Mouse (Mus musculus): ENCODE measurements around the gene Rock2.

Gene Rock2

GRCm38 (mm10) chr12:16985778-16986177 is 91.1 kb downstream of the Rock2 start:
- in situ Hi-C loops (cut with MboI; ENCODE audit: unreplicated experiment in 2 of 2) = loop anchor here in 1 of 2 experiments (25.0 kb wide), 1 partner anchor 548 kb away; no protein-coding TSS in a partner anchor

GRCm38 (mm10) chr12:16991376-16991775 is 96.7 kb downstream of the Rock2 start:
- in situ Hi-C loops (cut with MboI; ENCODE audit: unreplicated experiment in 2 of 2) = loop anchor here in 1 of 2 experiments (25.0 kb wide), 1 partner anchor 554 kb away; no protein-coding TSS in a partner anchor

GRCm38 (mm10) chr12:16992355-16992754 is 97.7 kb downstream of the Rock2 start:
- in situ Hi-C loops (cut with MboI; ENCODE audit: unreplicated experiment in 2 of 2) = loop anchor here in 1 of 2 experiments (25.0 kb wide), 1 partner anchor 555 kb away; no protein-coding TSS in a partner anchor

- in situ Hi-C loops (cut with MboI; ENCODE audit: unreplicated experiment in 2 of 2) = loop anchor here in 1 of 2 experiments (25.0 kb wide), 1 partner anchor 557 kb away; no protein-coding TSS in a partner anchor
Observed at GRCm38 (mm10) chr12:16994291-16994690, 99.6 kb downstream of the Rock2 start.

GRCm38 (mm10) chr12:16996281-16996680 is 101.6 kb downstream of the Rock2 start:
- in situ Hi-C loops (cut with MboI; ENCODE audit: unreplicated experiment in 2 of 2) = loop anchor here in 1 of 2 experiments (25.0 kb wide), 1 partner anchor 559 kb away; no protein-coding TSS in a partner anchor

GRCm38 (mm10) chr12:16996886-16997462 is 102.3 kb downstream of the Rock2 start:
- in situ Hi-C loops (cut with MboI; ENCODE audit: unreplicated experiment in 2 of 2) = loop anchor here in 1 of 2 experiments (25.0 kb wide), 1 partner anchor 560 kb away; no protein-coding TSS in a partner anchor

GRCm38 (mm10) chr12:16999146-16999545 is 104.5 kb downstream of the Rock2 start:
- in situ Hi-C loops (cut with MboI; ENCODE audit: unreplicated experiment in 2 of 2) = loop anchor here in 1 of 2 experiments (25.0 kb wide), 1 partner anchor 562 kb away; no protein-coding TSS in a partner anchor

GRCm38 (mm10) chr12:16999739-17000497 is 105.2 kb downstream of the Rock2 start, which contains the start of gene Pqlc3:
Gene Pqlc3, minus strand, starts transcription at chr12:17000408.
- in situ Hi-C loops (cut with MboI; ENCODE audit: unreplicated experiment in 2 of 2) = loop anchor here (25.0 kb wide), 4 partner anchors 288 to 1188 kb away; partner anchors contain the start of gene Trib2 (in 1 of the 2)

- in situ Hi-C loops (cut with MboI; ENCODE audit: unreplicated experiment in 2 of 2) = loop anchor here (25.0 kb wide), 3 partner anchors 288 to 1188 kb away; partner anchors contain the start of gene Trib2 (in 1 of the 2)
Observed at GRCm38 (mm10) chr12:17000628-17001027, 105.9 kb downstream of the Rock2 start.

- in situ Hi-C loops (cut with MboI; ENCODE audit: unreplicated experiment in 2 of 2) = loop anchor here (25.0 kb wide), 3 partner anchors 289 to 1189 kb away; partner anchors contain the start of gene Trib2 (in 1 of the 2)
Observed at GRCm38 (mm10) chr12:17001211-17001610, 106.5 kb downstream of the Rock2 start.

- in situ Hi-C loops (cut with MboI; ENCODE audit: unreplicated experiment in 2 of 2) = loop anchor here (25.0 kb wide), 3 partner anchors 297 to 1197 kb away; partner anchors contain the start of gene Trib2 (in 1 of the 2)
Observed at GRCm38 (mm10) chr12:17009466-17009865, 114.8 kb downstream of the Rock2 start.

- in situ Hi-C loops (cut with MboI; ENCODE audit: unreplicated experiment in 2 of 2) = loop anchor here (5.0 to 25.0 kb wide), 4 partner anchors 199 to 1199 kb away; partner anchors contain the start of genes E2f6 (in 2 of the 2) and Trib2 (in 1 of the 2)
Observed at GRCm38 (mm10) chr12:17011100-17011870, 116.6 kb downstream of the Rock2 start, which contains the start of gene 2410004P03Rik. Gene 2410004P03Rik, minus strand, starts transcription at chr12:17011727.

GRCm38 (mm10) chr12:17012067-17012899 is 117.6 kb downstream of the Rock2 start:
- in situ Hi-C loops (cut with MboI; ENCODE audit: unreplicated experiment in 2 of 2) = loop anchor here (5.0 to 25.0 kb wide), 4 partner anchors 200 to 1200 kb away; partner anchors contain the start of genes E2f6 (in 2 of the 2) and Trib2 (in 1 of the 2)

- in situ Hi-C loops (cut with MboI; ENCODE audit: unreplicated experiment in 2 of 2) = loop anchor here (25.0 kb wide), 3 partner anchors 303 to 1203 kb away; partner anchors contain the start of gene Trib2 (in 1 of the 2)
Observed at GRCm38 (mm10) chr12:17015711-17016110, 121.0 kb downstream of the Rock2 start.

GRCm38 (mm10) chr12:17018468-17018867 is 123.8 kb downstream of the Rock2 start:
- in situ Hi-C loops (cut with MboI; ENCODE audit: unreplicated experiment in 2 of 2) = loop anchor here (25.0 kb wide), 3 partner anchors 306 to 1206 kb away; partner anchors contain the start of gene Trib2 (in 1 of the 2)

GRCm38 (mm10) chr12:17021125-17021524 is 126.4 kb downstream of the Rock2 start:
- in situ Hi-C loops (cut with MboI; ENCODE audit: unreplicated experiment in 2 of 2) = loop anchor here (25.0 kb wide), 3 partner anchors 309 to 1209 kb away; partner anchors contain the start of gene Trib2 (in 1 of the 2)

GRCm38 (mm10) chr12:17022145-17022544 is 127.5 kb downstream of the Rock2 start:
- in situ Hi-C loops (cut with MboI; ENCODE audit: unreplicated experiment in 2 of 2) = loop anchor here (25.0 kb wide), 3 partner anchors 310 to 1210 kb away; partner anchors contain the start of gene Trib2 (in 1 of the 2)

GRCm38 (mm10) chr12:17024554-17025110 is 129.9 kb downstream of the Rock2 start:
- in situ Hi-C loops (cut with MboI; ENCODE audit: unreplicated experiment in 2 of 2) = loop anchor here (25.0 kb wide), 4 partner anchors 312 to 1212 kb away; partner anchors contain the start of gene Trib2 (in 1 of the 2)
